Mouse (Mus musculus) cerebellum, adult 2 months (tissue): ENCODE measurements around the gene Plce1. TPM values are rescaled to one million over a fixed set of nuclear protein-coding genes. Genes with fewer than 3 reads are reported as not detected.
"Not testable (repeated sequence)": the region's sequence is repeated elsewhere in the genome, so short reads cannot be mapped to it uniquely, and the experiment has no call there.

Experiments
- DNase-seq, 2 experiments: peaks; one replicate each; pipeline ENCODE4 v3.0.0; 2021
- H3K27ac ChIP-seq: fragments of 200-500 bp; 2 replicates; pipeline ENCODE4 v1.5.1; 2012; ENCODE audit warnings: low read length, control low read depth, inconsistent platforms; ENCODE audit not compliant: insufficient read depth
- H3K27me3 ChIP-seq: fragments of 200-500 bp; 2 replicates; pipeline ENCODE4 v1.6.1; 2012; ENCODE audit warnings: inconsistent platforms, mild to moderate bottlenecking, low read length, moderate library complexity; ENCODE audit not compliant: control insufficient read depth, insufficient read depth
- H3K4me1 ChIP-seq: fragments of 200-500 bp; 2 replicates; pipeline ENCODE4 v1.6.1; 2011; ENCODE audit warnings: low read length; ENCODE audit not compliant: control insufficient read depth, insufficient read depth
- H3K4me3 ChIP-seq: fragments of 200-500 bp; replicated peaks from 2 replicates; pipeline ENCODE3; 2011; ENCODE audit warnings: mild to moderate bottlenecking, low read depth, low read length, control low read depth; ENCODE audit not compliant: insufficient read depth
- CTCF ChIP-seq: fragments of 200-500 bp; IDR thresholded peaks from 2 replicates; pipeline ENCODE4 v1.5.1; 2011; ENCODE audit warnings: low read depth, mild to moderate bottlenecking, control low read depth, low read length, moderate library complexity, borderline replicate concordance; ENCODE audit not compliant: insufficient read depth
- POLR2A ChIP-seq: fragments of 200-500 bp; IDR thresholded peaks from 2 replicates; pipeline ENCODE4 v1.6.1; 2011; ENCODE audit warnings: low read length, control low read depth, borderline replicate concordance; ENCODE audit not compliant: insufficient read depth
- WGBS: fragments of 180-500 bp; shearing (Covaris S2); methylation state at CpG from one replicate; pipeline ENCODE4 v1.1.7; 2018; 5-methylcytosine and 5-hydroxymethylcytosine counted together
- polyA plus RNA-seq: library from polyadenylated mRNA; depleted of rRNA; stranded (reverse); fragments of >200 nt; gene quantifications from 2 replicates; pipeline ENCODE4 v1.2.3, GENCODE M21; 2012

The Plce1 gene
- polyA plus RNA-seq, 1 experiment, result 9.7 TPM

- Histone ChIP-seq H3K27ac (no peak overlapping the region), H3K4me1 (no peaks in the 10 kb centered on the region), H3K27me3 (no peaks in the 10 kb centered on the region), H3K4me3 (no peak overlapping the region)
- DNase-seq, result no peak
- TF ChIP-seq POLR2A (no peak), CTCF (no peak)
- WGBS, result 76% methylated on average over 5 of the region's 5 CpGs
Observed at GRCm38 (mm10) chr19:38633306-38633705, 152.4 kb downstream of the Plce1 start.

GRCm38 (mm10) chr19:38639050-38639449 is 158.1 kb downstream of the Plce1 start:
- 90% methylated on average over 3 of the region's 3 CpGs for WGBS
- no peak overlapping the region for H3K4me3 ChIP-seq

GRCm38 (mm10) chr19:38639805-38640204 is 158.9 kb downstream of the Plce1 start:
- H3K27me3 ChIP-seq, result no peaks in the 10 kb centered on the region

More at GRCm38 (mm10) chr19:38639050-38639449, 158.1 kb downstream of the Plce1 start:
- no peak for TF ChIP-seq POLR2A
- no peak for TF ChIP-seq CTCF
- H3K4me1 ChIP-seq, result no peaks in the 10 kb centered on the region
- no peaks in the 10 kb centered on the region for H3K27me3 ChIP-seq
- no peak for DNase-seq
- H3K27ac ChIP-seq, result no peak overlapping the region

GRCm38 (mm10) chr19:38642515-38642914 is 161.6 kb downstream of the Plce1 start:
- DNase-seq, H3K4me3 ChIP-seq, H3K27ac ChIP-seq, H3K27me3 ChIP-seq, H3K4me1 ChIP-seq: not testable (repeated sequence)
- WGBS, result 57% methylated on average over 1 of the region's 1 CpGs

More at GRCm38 (mm10) chr19:38639805-38640204, 158.9 kb downstream of the Plce1 start:
- 5% methylated on average over 3 of the region's 3 CpGs for WGBS
- TF ChIP-seq POLR2A, result no peak
- TF ChIP-seq CTCF, result no peak
- peak in 1 of 2 experiments; percentile 21 for DNase-seq
- no peaks in the 10 kb centered on the region for H3K4me1 ChIP-seq
- H3K27ac ChIP-seq, result no peak overlapping the region
- H3K4me3 ChIP-seq, result no peak overlapping the region

GRCm38 (mm10) chr19:38644871-38645595 is 164.1 kb downstream of the Plce1 start:
- H3K4me1 ChIP-seq, result no peaks in the 10 kb centered on the region
- no peak for DNase-seq
- no peak overlapping the region for H3K4me3 ChIP-seq
- H3K27ac ChIP-seq, result no peak overlapping the region
- no peaks in the 10 kb centered on the region for H3K27me3 ChIP-seq
- TF ChIP-seq POLR2A, result no peak
- WGBS, result 16% methylated on average over 6 of the region's 6 CpGs

- no peak for TF ChIP-seq CTCF
- no peak for TF ChIP-seq POLR2A
- no peak for DNase-seq
- Histone ChIP-seq H3K4me1 (no peaks in the 10 kb centered on the region), H3K27me3 (no peaks in the 10 kb centered on the region), H3K27ac (no peak overlapping the region), H3K4me3 (no peak overlapping the region)
- WGBS, result 91% methylated on average over 13 of the region's 13 CpGs
Observed at GRCm38 (mm10) chr19:38657980-38658379, 177.1 kb downstream of the Plce1 start.

GRCm38 (mm10) chr19:38665398-38665797 is 184.5 kb downstream of the Plce1 start:
- H3K4me3 ChIP-seq, result no peak overlapping the region
- no peaks in the 10 kb centered on the region for H3K4me1 ChIP-seq
- H3K27me3 ChIP-seq, result no peaks in the 10 kb centered on the region
- TF ChIP-seq CTCF, result no peak
- TF ChIP-seq POLR2A, result no peak
- no peak for DNase-seq
- WGBS, result 90% methylated on average over 1 of the region's 1 CpGs
- H3K27ac ChIP-seq, result no peak overlapping the region

- DNase-seq, result no peak
- TF ChIP-seq CTCF (no peak), POLR2A (no peak)
- H3K4me1 ChIP-seq, result no peaks in the 10 kb centered on the region
- no peak overlapping the region for H3K27ac ChIP-seq
- 81% methylated on average over 7 of the region's 7 CpGs for WGBS
- no peaks in the 10 kb centered on the region for H3K27me3 ChIP-seq
- H3K4me3 ChIP-seq, result no peak overlapping the region
Observed at GRCm38 (mm10) chr19:38672015-38672600, 191.2 kb downstream of the Plce1 start.

GRCm38 (mm10) chr19:38673936-38674335 is 193.0 kb downstream of the Plce1 start:
- H3K27ac ChIP-seq, result no peak overlapping the region
- H3K4me1 ChIP-seq, result no peaks in the 10 kb centered on the region
- H3K4me3 ChIP-seq, result no peak overlapping the region
- TF ChIP-seq CTCF, result no peak
- no peak for TF ChIP-seq POLR2A
- no peak for DNase-seq
- H3K27me3 ChIP-seq, result no peaks in the 10 kb centered on the region
- 37% methylated on average over 2 of the region's 2 CpGs for WGBS
